Mouse (Mus musculus) G1E (cell line): ENCODE measurements around the gene Ssrp1. TPM values are rescaled to one million over a fixed set of nuclear protein-coding genes. Genes with fewer than 3 reads are reported as not detected.

ENCODE experiments used
- ATAC-seq: 2 replicates; pipeline ENCODE4 v1.8.0; 2016; ENCODE audit warnings: mild to moderate bottlenecking; ENCODE audit not compliant: insufficient number of reproducible peaks, poor library complexity, low FRiP score, severe bottlenecking; ENCODE audit errors: extremely low read depth
- DNase-seq: peaks from one replicate; pipeline ENCODE4 v3.0.0; 2012; ENCODE audit warnings: low spot score
- H3K27me3 ChIP-seq: 2 replicates; pipeline ENCODE4 v1.6.1; 2012; ENCODE audit warnings: mild to moderate bottlenecking, low read length, inconsistent platforms; ENCODE audit not compliant: insufficient read depth
- H3K36me3 ChIP-seq: replicated peaks from 2 replicates; pipeline ENCODE3; 2012; ENCODE audit warnings: mild to moderate bottlenecking, inconsistent platforms
- H3K4me1 ChIP-seq: 2 replicates; pipeline ENCODE4 v1.6.1; 2012; ENCODE audit warnings: low read depth, low read length, inconsistent platforms, mixed read lengths; ENCODE audit not compliant: insufficient read depth
- H3K4me3 ChIP-seq: 2 replicates; pipeline ENCODE4 v1.5.1; 2012; ENCODE audit warnings: low read depth, mild to moderate bottlenecking, inconsistent platforms, low read length, moderate library complexity, mixed read lengths
- H3K9me3 ChIP-seq: replicated peaks from 2 replicates; pipeline ENCODE4 v1.6.1; 2012; ENCODE audit warnings: inconsistent platforms
- CTCF ChIP-seq: IDR thresholded peaks from 2 replicates; pipeline ENCODE4 v1.5.1; 2012; ENCODE audit warnings: low read depth, low read length, inconsistent platforms, mixed read lengths
- GATA1 ChIP-seq: IDR thresholded peaks from 2 replicates; pipeline ENCODE4 v1.6.1; 2012; ENCODE audit warnings: borderline replicate concordance, low read length, inconsistent platforms, mixed read lengths
- GATA2 ChIP-seq: IDR thresholded peaks from 2 replicates; pipeline ENCODE4 v1.6.1; 2012; ENCODE audit warnings: low read depth, low read length, inconsistent platforms, borderline replicate concordance
- POLR2AphosphoS5 ChIP-seq: IDR thresholded peaks from 2 replicates; pipeline ENCODE4 v1.6.1; 2012; ENCODE audit warnings: low read depth, low read length, inconsistent platforms; ENCODE audit not compliant: insufficient replicate concordance
- TAL1 ChIP-seq: conservative IDR thresholded peaks from 2 replicates; pipeline ENCODE4 v1.6.1; 2012; ENCODE audit warnings: low read depth, low read length, inconsistent platforms, mixed read lengths
- polyA plus RNA-seq: library from polyadenylated mRNA; stranded (reverse); fragments of >175 nt; gene quantifications from 2 replicates; pipeline ENCODE4 v1.2.3, GENCODE M21; 2012
- total RNA-seq, 2 experiments: library from RNA; stranded (forward) in 1 of 2; stranded (reverse) in 1 of 2; fragments of 200-1000 nt in 1 of 2; fragments of >200 nt in 1 of 2; fragmentation: Nextera tagmentation in 1 of 2; gene quantifications; 2 replicates each; pipeline ENCODE4 v1.2.3; 2014 to 2017

Gene Ssrp1
- total and polyA plus RNA-seq, 3 experiments = 111 to 315 (median 168) TPM

- Histone ChIP-seq H3K4me3 (no peak overlapping the region), H3K9me3 (no peaks in the 10 kb centered on the region), H3K36me3 (no peaks in the 10 kb centered on the region), H3K27me3 (no peaks in the 10 kb centered on the region; the same call in 1 of the 2 replicates), H3K4me1 (no peaks in the 10 kb centered on the region)
- ATAC-seq (no peak), DNase-seq (no peak)
- TF ChIP-seq CTCF (no peak), TAL1 (no peak), GATA2 (no peak), GATA1 (no peak), POLR2AphosphoS5 (no peak)
Measured at GRCm38 (mm10) chr2:85088716-85089646, 51.9 kb downstream of the Ssrp1 start.

- TF ChIP-seq TAL1 (no peak), GATA2 (no peak), POLR2AphosphoS5 (no peak), GATA1 (no peak), CTCF (no peak)
- no peak overlapping the region for H3K4me3 ChIP-seq
- no peak for ATAC-seq
- DNase-seq = no peak
- no peaks in the 10 kb centered on the region; the same call in 1 of the 2 replicates for H3K27me3 ChIP-seq
- no peaks in the 10 kb centered on the region for H3K9me3 ChIP-seq
- no peaks in the 10 kb centered on the region for H3K36me3 ChIP-seq
- no peaks in the 10 kb centered on the region for H3K4me1 ChIP-seq
Measured at GRCm38 (mm10) chr2:85091325-85091724, 54.3 kb downstream of the Ssrp1 start.

- H3K27me3 ChIP-seq = no peaks in the 10 kb centered on the region
- H3K4me1 ChIP-seq = no peaks in the 10 kb centered on the region
- H3K36me3 ChIP-seq = no peaks in the 10 kb centered on the region
- TF ChIP-seq TAL1 (no peak), GATA1 (no peak), CTCF (no peak), POLR2AphosphoS5 (no peak), GATA2 (no peak)
- H3K4me3 ChIP-seq = no peak overlapping the region
- DNase-seq (no peak), ATAC-seq (no peak)
- no peaks in the 10 kb centered on the region for H3K9me3 ChIP-seq
Measured at GRCm38 (mm10) chr2:85093376-85093775, 56.3 kb downstream of the Ssrp1 start.

GRCm38 (mm10) chr2:85095906-85096305 is 58.9 kb downstream of the Ssrp1 start:
- ATAC-seq (no peak), DNase-seq (no peak)
- TF ChIP-seq TAL1 = no peak
- no peak for TF ChIP-seq CTCF
- no peak for TF ChIP-seq GATA1
- TF ChIP-seq POLR2AphosphoS5 = no peak
- no peak for TF ChIP-seq GATA2
- Histone ChIP-seq H3K9me3 (no peaks in the 10 kb centered on the region), H3K4me1 (no peaks in the 10 kb centered on the region), H3K4me3 (no peak overlapping the region), H3K36me3 (no peaks in the 10 kb centered on the region), H3K27me3 (peaks cover 2% of the 10 kb centered on the region)

Other genes starting within 250 kb of the Ssrp1 start
- 37.2 and 74.5 TPM in 2 replicates for gene Ube2l6, start 238.4 kb upstream of the Ssrp1 start, total RNA-seq (2014; fragmentation: Nextera tagmentation)
- 20.2 and 22.5 TPM in 2 replicates for gene Ube2l6, start 238.4 kb upstream of the Ssrp1 start, total RNA-seq (2017)
- gene Ube2l6, start 238.4 kb upstream of the Ssrp1 start, polyA plus RNA-seq = 1.2 and 2.5 TPM in 2 replicates
- not detected in 2 replicates for gene Smtnl1, start 214.6 kb upstream of the Ssrp1 start, total RNA-seq (2014; fragmentation: Nextera tagmentation)
- gene Smtnl1, start 214.6 kb upstream of the Ssrp1 start, total RNA-seq (2017) = not detected in 2 replicates
- not detected in 2 replicates for gene Smtnl1, start 214.6 kb upstream of the Ssrp1 start, polyA plus RNA-seq
- 13.5 and 21.0 TPM in 2 replicates for gene Timm10, start 210.2 kb upstream of the Ssrp1 start, total RNA-seq (2014; fragmentation: Nextera tagmentation)
- gene Timm10, start 210.2 kb upstream of the Ssrp1 start, total RNA-seq (2017) = 51.5 and 54.9 TPM in 2 replicates
- 13.3 and 19.5 TPM in 2 replicates for gene Timm10, start 210.2 kb upstream of the Ssrp1 start, polyA plus RNA-seq
- gene Slc43a1, start 198.4 kb upstream of the Ssrp1 start, total RNA-seq (2014; fragmentation: Nextera tagmentation) = 0.29 and 62.5 TPM in 2 replicates
- gene Slc43a1, start 198.4 kb upstream of the Ssrp1 start, total RNA-seq (2017) = 0.05 and 0.12 TPM in 2 replicates
- gene Slc43a1, start 198.4 kb upstream of the Ssrp1 start, polyA plus RNA-seq = 0.03 TPM in 1 of 2 replicates, not detected in the other
- not detected in 2 replicates for gene Rtn4rl2, start 150.5 kb upstream of the Ssrp1 start, total RNA-seq (2014; fragmentation: Nextera tagmentation)
- gene Rtn4rl2, start 150.5 kb upstream of the Ssrp1 start, total RNA-seq (2017) = not detected in 2 replicates
- not detected in 2 replicates for gene Rtn4rl2, start 150.5 kb upstream of the Ssrp1 start, polyA plus RNA-seq
- 116 and 137 TPM in 2 replicates for gene Slc43a3, start 100.7 kb upstream of the Ssrp1 start, total RNA-seq (2014; fragmentation: Nextera tagmentation)
- 85.2 and 90.3 TPM in 2 replicates for gene Slc43a3, start 100.7 kb upstream of the Ssrp1 start, total RNA-seq (2017)
- gene Slc43a3, start 100.7 kb upstream of the Ssrp1 start, polyA plus RNA-seq = 13.5 and 15.4 TPM in 2 replicates
- not detected in 2 replicates for gene Prg2, start 56.8 kb upstream of the Ssrp1 start, total RNA-seq (2014; fragmentation: Nextera tagmentation)
- 0.82 TPM in 1 of 2 replicates, not detected in the other for gene Prg2, start 56.8 kb upstream of the Ssrp1 start, total RNA-seq (2017)
- gene Prg2, start 56.8 kb upstream of the Ssrp1 start, polyA plus RNA-seq = not detected in 2 replicates
- not detected in 2 replicates for gene Prg3, start 49.0 kb upstream of the Ssrp1 start, total RNA-seq (2014; fragmentation: Nextera tagmentation)
- gene Prg3, start 49.0 kb upstream of the Ssrp1 start, total RNA-seq (2017) = 88.3 and 92.3 TPM in 2 replicates
- gene Prg3, start 49.0 kb upstream of the Ssrp1 start, polyA plus RNA-seq = 0.42 and 0.70 TPM in 2 replicates
- gene P2rx3, start 228 bp downstream of the Ssrp1 start, total RNA-seq (2014; fragmentation: Nextera tagmentation) = 0.39 and 0.60 TPM in 2 replicates
- 0.05 and 0.06 TPM in 2 replicates for gene P2rx3, start 228 bp downstream of the Ssrp1 start, total RNA-seq (2017)
- not detected in 2 replicates for gene P2rx3, start 228 bp downstream of the Ssrp1 start, polyA plus RNA-seq
- 2.6 and 3.0 TPM in 2 replicates for gene Tnks1bp1, start 10.8 kb downstream of the Ssrp1 start, total RNA-seq (2014; fragmentation: Nextera tagmentation)
- 1.7 and 2.8 TPM in 2 replicates for gene Tnks1bp1, start 10.8 kb downstream of the Ssrp1 start, total RNA-seq (2017)
- 5.2 and 5.7 TPM in 2 replicates for gene Tnks1bp1, start 10.8 kb downstream of the Ssrp1 start, polyA plus RNA-seq
- not detected in 2 replicates for gene Aplnr, start 99.0 kb downstream of the Ssrp1 start, total RNA-seq (2014; fragmentation: Nextera tagmentation)
- gene Aplnr, start 99.0 kb downstream of the Ssrp1 start, total RNA-seq (2017) = 0.12 and 0.22 TPM in 2 replicates
- gene Aplnr, start 99.0 kb downstream of the Ssrp1 start, polyA plus RNA-seq = not detected in 2 replicates
- not detected in 2 replicates for gene Lrrc55, start 160.0 kb downstream of the Ssrp1 start, total RNA-seq (2014; fragmentation: Nextera tagmentation)
- gene Lrrc55, start 160.0 kb downstream of the Ssrp1 start, total RNA-seq (2017) = 0.12 and 0.44 TPM in 2 replicates
- not detected in 2 replicates for gene Lrrc55, start 160.0 kb downstream of the Ssrp1 start, polyA plus RNA-seq